Mouse (Mus musculus) forebrain, embryonic 14.5 days (tissue): ENCODE results near the gene Rtn4ip1. TPM values are rescaled to one million over a fixed set of nuclear protein-coding genes. Genes with fewer than 3 reads are reported as not detected.
A peak's percentile ranks its signal among the peaks of the same experiment; 100 is the strongest.

Experiments
- ATAC-seq: fragments of 200-750 bp; cut with Nextera tagmentation; 2 replicates; pipeline ENCODE4 v1.8.0; 2017; ENCODE audit warnings: mild to moderate bottlenecking, moderate library complexity
- DNase-seq: peaks from one replicate; pipeline ENCODE4 v3.0.0-alpha.2; 2015; ENCODE audit warnings: low spot score
- H3K27ac ChIP-seq: fragments of 300-500 bp; sonication (generic); 2 replicates; pipeline ENCODE4 v1.5.1; 2014; ENCODE audit warnings: low read depth, mild to moderate bottlenecking, control low read depth, low read length, moderate library complexity
- H3K27me3 ChIP-seq: fragments of 300-500 bp; sonication (generic); replicated peaks from 2 replicates; pipeline ENCODE4 v1.6.1; 2014; ENCODE audit warnings: low read length, control low read depth, mixed read lengths; ENCODE audit not compliant: control insufficient read depth, insufficient read depth
- H3K36me3 ChIP-seq: fragments of 300-500 bp; sonication (generic); 2 replicates; pipeline ENCODE4 v1.6.1; 2014; ENCODE audit warnings: low read length, control low read depth; ENCODE audit not compliant: control insufficient read depth, insufficient read depth
- H3K4me1 ChIP-seq: fragments of 300-500 bp; sonication (generic); 2 replicates; pipeline ENCODE4 v1.6.1; 2014; ENCODE audit warnings: antibody characterized with exemption, low read length, control low read depth; ENCODE audit not compliant: control insufficient read depth, insufficient read depth
- H3K4me2 ChIP-seq: fragments of 300-500 bp; sonication (generic); 2 replicates; pipeline ENCODE4 v1.6.1; 2014; ENCODE audit warnings: mild to moderate bottlenecking, control low read depth, low read length
- H3K4me3 ChIP-seq: fragments of 300-500 bp; sonication (generic); 2 replicates; pipeline ENCODE4 v1.5.1; 2014; ENCODE audit warnings: low read depth, low read length, control low read depth
- H3K9ac ChIP-seq: fragments of 300-500 bp; sonication (generic); 2 replicates; pipeline ENCODE4 v1.6.1; 2014; ENCODE audit warnings: mild to moderate bottlenecking, low read length, control low read depth, moderate library complexity
- H3K9me3 ChIP-seq: fragments of 300-500 bp; sonication (generic); replicated peaks from 2 replicates; pipeline ENCODE4 v1.6.1; 2016; ENCODE audit warnings: low read length, control low read depth, mixed read lengths; ENCODE audit not compliant: control insufficient read depth
- WGBS: fragments of 180-500 bp; shearing (Covaris S2); extraction: QIAGEN DNeasy Blood & Tissue Kit; methylation state at CpG from one replicate; pipeline ENCODE4 v1.1.7; 2014; 5-methylcytosine and 5-hydroxymethylcytosine counted together
- polyA plus RNA-seq: library from polyadenylated mRNA; unstranded; fragments of >200 nt; fragmentation: Nextera tagmentation; extraction: Ambion mirVana; gene quantifications from 2 replicates; pipeline ENCODE4 v1.2.1, GENCODE M21; 2014

The Rtn4ip1 gene
- polyA plus RNA-seq, 1 experiment from 2014 or later, result 19.9 TPM

DNA sequence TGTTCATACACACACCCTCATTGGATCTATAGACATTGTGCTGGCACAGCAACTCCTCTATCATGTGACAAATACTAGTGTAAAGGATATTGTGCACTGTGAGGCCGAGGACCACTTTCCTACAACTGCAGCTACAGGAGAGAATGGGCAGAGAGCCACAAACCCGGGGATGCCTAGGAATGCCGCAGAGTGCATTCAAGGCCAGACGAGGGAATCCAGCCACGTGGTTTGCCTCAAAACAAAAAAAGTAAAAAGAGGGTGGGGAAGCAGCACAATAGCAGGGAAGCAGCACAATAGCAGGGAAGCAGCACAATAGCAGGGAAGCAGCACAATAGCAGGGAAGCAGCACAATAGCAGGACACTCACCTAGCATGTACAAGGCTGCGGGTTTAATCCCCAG is 91.6 kb downstream of the Rtn4ip1 start:
- 3% methylated on average over 6 of the region's 6 CpGs for WGBS
- peak; percentile 30 for DNase-seq
- no peaks in the 10 kb centered on the region for H3K4me1 ChIP-seq
- peak; percentile 40; the same call in 1 of the 2 replicates for ATAC-seq
- no peaks in the 10 kb centered on the region for H3K9me3 ChIP-seq
- H3K36me3 ChIP-seq, result no peaks in the 10 kb centered on the region
- H3K27me3 ChIP-seq, result no peaks in the 10 kb centered on the region
- H3K9ac ChIP-seq, result no peak overlapping the region
- no peak overlapping the region for H3K4me2 ChIP-seq
- H3K27ac ChIP-seq, result no peak overlapping the region
- H3K4me3 ChIP-seq, result no peak overlapping the region

DNA sequence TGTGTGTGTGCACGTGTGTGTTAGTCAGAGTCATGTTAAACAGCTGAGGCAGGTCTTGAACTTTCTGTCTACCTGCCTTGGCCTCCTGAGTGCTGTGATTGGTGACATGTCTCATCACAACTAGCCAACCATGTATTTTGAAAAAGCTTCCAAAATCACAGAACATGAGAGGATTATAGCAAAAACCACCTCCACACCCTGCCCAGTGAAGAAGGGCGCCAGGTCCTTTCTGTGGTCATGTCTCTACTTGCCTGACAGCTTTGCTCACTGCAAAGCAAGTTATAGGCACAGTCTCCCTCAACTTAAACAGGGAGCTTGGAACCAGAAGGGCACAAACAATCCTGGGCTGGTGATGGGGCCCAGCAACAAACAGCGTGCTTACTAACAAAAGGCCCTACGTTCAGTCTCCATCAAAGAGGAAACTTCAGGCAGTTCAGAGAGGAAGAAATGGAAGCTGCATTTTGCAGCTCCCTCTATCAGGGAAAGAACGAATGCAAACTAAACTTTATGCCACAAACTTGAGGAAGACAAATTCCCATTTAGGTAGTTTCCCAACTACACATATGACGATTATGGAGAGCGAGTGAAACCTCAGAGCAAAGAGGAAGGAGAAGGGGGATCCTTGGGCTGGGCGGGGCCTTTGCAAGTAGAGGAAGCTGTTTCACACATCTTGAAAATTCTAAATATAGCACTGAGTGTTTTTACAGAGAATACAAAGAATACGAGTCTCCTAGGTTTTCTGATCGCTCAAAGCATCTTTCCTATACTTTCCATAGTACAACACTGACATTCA is 94.4 kb downstream of the Rtn4ip1 start:
- H3K4me1 ChIP-seq, result no peaks in the 10 kb centered on the region
- ATAC-seq, result no peak
- DNase-seq, result no peak
- H3K36me3 ChIP-seq, result no peaks in the 10 kb centered on the region
- H3K27ac ChIP-seq, result no peak overlapping the region
- no peak overlapping the region for H3K9ac ChIP-seq
- H3K9me3 ChIP-seq, result no peaks in the 10 kb centered on the region
- no peaks in the 10 kb centered on the region for H3K27me3 ChIP-seq
- no peak overlapping the region for H3K4me3 ChIP-seq
- 86% methylated on average over 10 of the region's 10 CpGs for WGBS
- H3K4me2 ChIP-seq, result no peak overlapping the region

DNA sequence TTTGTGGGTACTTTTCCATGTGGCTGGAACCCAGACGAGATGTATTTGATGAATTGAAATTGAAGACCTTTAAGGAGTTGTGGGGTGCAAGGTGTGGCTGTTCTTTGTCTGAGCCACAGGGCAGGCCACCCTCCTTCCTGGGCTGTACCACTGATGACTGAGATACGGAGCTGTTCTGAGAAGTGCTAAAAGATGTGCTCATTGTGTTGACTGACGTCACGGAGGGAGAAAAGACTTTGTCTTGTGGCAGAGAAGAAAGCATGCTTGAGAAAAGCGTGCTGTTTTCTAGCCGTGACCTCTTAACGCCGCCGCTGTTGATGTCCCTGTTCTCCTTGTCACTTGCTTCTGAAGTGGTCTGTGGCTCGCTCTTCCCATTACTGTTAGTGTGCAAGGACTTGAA is 95.7 kb downstream of the Rtn4ip1 start:
- no peak overlapping the region for H3K4me2 ChIP-seq
- H3K27ac ChIP-seq, result no peak overlapping the region
- 88% methylated on average over 10 of the region's 10 CpGs for WGBS
- no peaks in the 10 kb centered on the region for H3K4me1 ChIP-seq
- H3K9me3 ChIP-seq, result no peaks in the 10 kb centered on the region
- no peak overlapping the region for H3K9ac ChIP-seq
- ATAC-seq, result no peak
- no peak for DNase-seq
- no peak overlapping the region for H3K4me3 ChIP-seq
- no peaks in the 10 kb centered on the region for H3K36me3 ChIP-seq
- H3K27me3 ChIP-seq, result peaks cover 4% of the 10 kb centered on the region; the same call in 1 of the 2 replicates

DNA sequence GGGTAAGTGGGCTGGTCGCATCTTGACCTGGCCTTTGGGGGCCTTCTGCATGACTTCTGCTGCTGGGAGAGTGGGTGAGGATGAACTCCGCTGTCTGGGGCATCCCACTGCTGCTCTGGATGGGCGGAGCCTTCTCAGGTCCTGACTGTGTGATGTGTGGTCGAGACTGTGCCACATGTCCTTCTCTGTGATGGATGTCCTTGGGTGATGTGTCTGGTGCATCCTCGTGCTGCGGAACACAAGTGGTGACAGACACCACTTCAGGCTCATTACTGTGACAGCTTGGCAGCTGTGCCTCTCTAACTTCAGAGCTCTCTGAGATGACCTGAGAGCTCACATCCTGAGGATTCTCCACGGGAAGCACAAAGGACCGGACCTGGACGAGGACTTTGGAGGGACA is 96.4 kb downstream of the Rtn4ip1 start:
- no peak for ATAC-seq
- no peak overlapping the region for H3K4me2 ChIP-seq
- WGBS, result 79% methylated on average over 9 of the region's 9 CpGs

DNA sequence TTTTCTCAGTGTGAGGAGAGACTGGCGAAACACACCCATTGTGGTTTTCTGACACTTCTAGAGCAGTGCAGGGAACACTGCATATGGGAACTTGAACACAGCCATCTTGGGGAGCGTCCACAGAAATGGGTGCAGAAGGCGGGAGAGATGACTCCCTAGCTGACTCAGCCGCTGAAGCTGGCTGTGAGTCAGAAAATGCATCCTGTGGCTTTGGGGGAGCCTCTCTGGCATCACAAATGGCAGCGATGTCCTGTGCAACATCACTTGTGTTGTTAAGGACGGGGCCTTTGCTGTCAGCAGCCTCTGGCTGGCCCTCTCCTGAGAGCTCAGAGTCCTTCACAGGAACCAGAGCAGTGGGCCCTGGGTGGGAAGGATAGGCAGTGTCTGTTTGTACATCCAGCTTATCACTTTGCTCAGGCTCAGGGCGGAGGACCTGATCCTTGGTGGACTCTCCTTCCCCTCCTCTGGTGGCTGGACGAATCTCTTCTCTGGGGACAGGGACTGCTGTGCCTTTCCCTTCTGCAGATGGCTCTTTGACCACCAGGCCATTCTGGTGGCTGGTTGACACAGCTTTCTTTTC is 97.0 kb downstream of the Rtn4ip1 start:
- ATAC-seq, result no peak

More for the DNA sequence above, 96.4 kb downstream of the Rtn4ip1 start:
- Histone ChIP-seq H3K9ac (no peak overlapping the region), H3K4me3 (no peak overlapping the region), H3K36me3 (no peaks in the 10 kb centered on the region), H3K4me1 (no peaks in the 10 kb centered on the region), H3K27ac (no peak overlapping the region), H3K27me3 (peaks cover 11% of the 10 kb centered on the region), H3K9me3 (no peaks in the 10 kb centered on the region)
- DNase-seq, result no peak

DNA sequence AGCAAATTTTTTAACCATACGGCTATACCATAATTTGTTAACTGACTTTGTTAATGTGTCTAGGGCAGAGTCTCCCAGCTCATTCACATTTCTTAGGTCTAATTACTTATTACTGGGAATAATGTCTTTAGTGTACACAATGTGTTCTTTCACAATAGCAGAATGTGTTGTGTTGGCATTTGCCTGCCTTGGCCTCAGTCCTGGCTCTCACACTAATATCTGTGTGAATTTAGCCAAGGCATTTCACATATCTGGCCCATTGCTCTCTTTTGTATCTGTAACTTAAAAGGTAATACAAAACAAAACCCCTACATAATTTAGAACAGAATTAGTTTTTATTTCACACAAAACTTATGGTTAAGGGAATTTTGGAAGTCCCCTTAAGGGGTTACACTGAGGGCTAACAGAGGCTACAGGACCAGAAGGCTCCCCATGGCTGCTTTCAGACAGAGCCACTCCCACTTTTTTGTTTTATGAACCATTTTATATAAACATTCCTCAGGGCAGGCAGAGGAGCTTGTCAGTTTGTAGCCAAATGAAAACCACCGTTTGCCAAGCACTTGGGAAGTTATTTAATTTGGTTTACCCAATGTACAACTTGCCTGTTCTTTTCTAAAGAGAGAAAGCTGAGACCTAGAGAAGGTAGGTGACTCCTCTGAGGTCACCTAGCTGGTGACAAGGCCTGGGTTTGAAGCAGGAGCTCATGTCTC is 98.7 kb downstream of the Rtn4ip1 start:
- Histone ChIP-seq H3K9me3 (no peaks in the 10 kb centered on the region), H3K4me3 (no peak overlapping the region), H3K36me3 (no peaks in the 10 kb centered on the region), H3K4me2 (no peak overlapping the region), H3K27ac (no peak overlapping the region), H3K27me3 (peaks cover 33% of the 10 kb centered on the region), H3K9ac (no peak overlapping the region), H3K4me1 (peaks cover 4% of the 10 kb centered on the region; the same call in 1 of the 2 replicates)
- 41% methylated on average over 2 of the region's 2 CpGs for WGBS
- no peak for ATAC-seq
- DNase-seq, result no peak

More for the DNA sequence above, 97.0 kb downstream of the Rtn4ip1 start:
- H3K4me3 ChIP-seq, result no peak overlapping the region
- H3K27ac ChIP-seq, result no peak overlapping the region
- no peaks in the 10 kb centered on the region for H3K9me3 ChIP-seq
- peaks cover 17% of the 10 kb centered on the region for H3K27me3 ChIP-seq
- H3K9ac ChIP-seq, result no peak overlapping the region
- H3K4me2 ChIP-seq, result no peak overlapping the region
- no peaks in the 10 kb centered on the region for H3K36me3 ChIP-seq
- WGBS, result 83% methylated on average over 8 of the region's 8 CpGs
- H3K4me1 ChIP-seq, result peaks cover 4% of the 10 kb centered on the region; the same call in 1 of the 2 replicates
- no peak for DNase-seq

DNA sequence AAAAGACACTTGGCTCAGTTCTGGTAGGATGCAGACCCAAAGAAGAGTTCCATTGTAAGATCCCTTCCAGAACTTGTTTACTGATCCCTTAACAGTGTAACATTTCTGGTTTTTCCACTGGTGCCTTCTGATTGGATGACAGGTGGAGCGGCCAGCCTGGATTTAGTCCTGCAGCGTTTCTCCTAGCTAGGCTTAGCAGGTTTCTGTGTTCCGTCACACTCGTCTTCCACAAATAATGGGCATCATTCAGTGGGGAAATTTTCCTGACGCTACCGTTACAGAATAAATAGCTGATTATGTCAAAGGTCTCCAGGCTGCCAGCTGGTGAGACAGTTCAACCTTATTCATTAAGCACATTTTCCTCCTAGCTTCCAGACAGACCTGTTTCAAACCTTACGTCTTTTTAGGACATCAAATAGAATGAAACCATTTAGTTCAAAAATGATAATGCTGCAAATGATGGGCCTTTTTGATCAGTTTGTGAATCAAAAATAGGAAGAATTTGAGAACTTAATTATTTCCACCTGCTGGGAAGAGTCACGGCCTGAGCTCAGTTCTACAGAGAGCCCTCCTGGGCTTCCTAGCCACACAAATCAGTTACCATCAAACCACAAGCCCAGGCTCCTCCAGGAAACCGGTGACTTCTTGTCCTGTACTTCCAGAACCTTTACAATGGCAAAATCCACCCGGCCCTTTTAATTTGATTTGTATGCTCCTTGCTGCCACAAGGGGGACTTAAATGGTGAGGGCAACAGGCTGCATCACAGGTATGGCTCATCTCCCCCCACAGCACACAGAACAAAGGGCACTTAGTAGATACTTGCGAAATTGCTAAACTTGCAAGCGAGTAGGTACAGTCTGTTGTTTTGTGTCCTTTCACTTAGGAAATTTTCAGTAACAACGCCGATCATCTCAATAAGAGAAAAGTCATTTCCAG is 100.7 kb downstream of the Rtn4ip1 start:
- Histone ChIP-seq H3K36me3 (no peaks in the 10 kb centered on the region), H3K9me3 (no peaks in the 10 kb centered on the region), H3K4me1 (peaks cover 7% of the 10 kb centered on the region; the same call in 1 of the 2 replicates), H3K27ac (no peak overlapping the region), H3K4me2 (no peak overlapping the region), H3K4me3 (no peak overlapping the region), H3K27me3 (peaks cover 44% of the 10 kb centered on the region), H3K9ac (no peak overlapping the region)
- 19% methylated on average over 14 of the region's 14 CpGs for WGBS
- ATAC-seq (no peak), DNase-seq (peak; percentile 58)

DNA sequence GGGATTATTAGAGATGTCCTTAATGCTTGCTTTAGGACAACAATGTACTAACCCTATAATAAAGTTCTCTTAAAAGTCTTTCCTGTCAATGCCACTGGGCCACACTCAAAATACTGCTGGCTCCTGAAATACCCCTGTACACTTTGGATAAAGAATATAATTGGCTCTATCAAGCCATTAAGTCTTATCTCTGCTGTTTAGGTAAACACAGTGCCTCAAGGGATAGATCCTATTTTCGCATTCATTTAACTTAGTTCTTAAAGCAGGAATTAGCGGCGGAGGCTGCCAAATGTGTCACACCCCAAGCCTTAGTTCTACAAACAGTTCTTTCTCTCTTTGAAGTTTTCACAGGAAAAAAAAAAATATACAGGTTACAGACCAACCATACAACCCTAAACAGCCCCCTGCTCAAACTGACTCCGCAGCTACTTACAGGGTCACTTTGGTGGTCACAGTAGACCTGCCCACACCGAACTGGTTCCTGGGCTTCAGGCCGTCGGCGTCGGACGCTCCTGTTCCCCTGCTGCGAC is 101.5 kb downstream of the Rtn4ip1 start:
- 3% methylated on average over 11 of the region's 11 CpGs for WGBS
- Histone ChIP-seq H3K36me3 (no peaks in the 10 kb centered on the region), H3K27ac (no peak overlapping the region), H3K9ac (peak overlapping the region; percentile 37), H3K4me2 (peak overlapping the region; percentile 67), H3K4me1 (peaks cover 7% of the 10 kb centered on the region; the same call in 1 of the 2 replicates), H3K4me3 (peak overlapping the region; percentile 45), H3K9me3 (no peaks in the 10 kb centered on the region), H3K27me3 (peaks cover 49% of the 10 kb centered on the region)
- 0 out of 2 replicates have a peak, but pooled peaks have one; percentile 11 for ATAC-seq
- no peak for DNase-seq
